Mouse (Mus musculus) cerebellum, adult 2 months (tissue): Measurements from ENCODE around the gene Krt26.

Source experiments
- CTCF ChIP-seq: fragments of 200-500 bp; IDR thresholded peaks from 2 replicates; pipeline ENCODE4 v1.5.1; 2011; ENCODE audit warnings: low read depth, mild to moderate bottlenecking, control low read depth, low read length, moderate library complexity, borderline replicate concordance; ENCODE audit not compliant: insufficient read depth
- POLR2A ChIP-seq: fragments of 200-500 bp; IDR thresholded peaks from 2 replicates; pipeline ENCODE4 v1.6.1; 2011; ENCODE audit warnings: low read length, control low read depth, borderline replicate concordance; ENCODE audit not compliant: insufficient read depth

GRCm38 (mm10) chr11:99295039-99295438, 42.7 kb downstream of the Krt26 start:
- no peak for TF ChIP-seq POLR2A
- TF ChIP-seq CTCF = peak; percentile 54; the same call in 1 of the 2 replicates
